Mouse (Mus musculus) midbrain, embryonic 13.5 days (tissue): ENCODE measurements around the gene Gm49358. TPM values are rescaled to one million over a fixed set of nuclear protein-coding genes. Genes with fewer than 3 reads are reported as not detected.

ENCODE experiments used
- ATAC-seq: fragments of 200-750 bp; cut with Nextera tagmentation; 2 replicates; pipeline ENCODE4 v1.8.0; 2017; ENCODE audit warnings: mild to moderate bottlenecking, moderate TSS enrichment, moderate library complexity
- H3K27ac ChIP-seq: fragments of 300-500 bp; sonication (generic); 2 replicates; pipeline ENCODE4 v1.5.1; 2015; ENCODE audit warnings: inconsistent platforms, mild to moderate bottlenecking, moderate library complexity
- H3K27me3 ChIP-seq: fragments of 300-500 bp; sonication (generic); 2 replicates; pipeline ENCODE4 v1.6.1; 2015; ENCODE audit warnings: mild to moderate bottlenecking, inconsistent platforms
- H3K36me3 ChIP-seq: fragments of 300-500 bp; sonication (generic); 2 replicates; pipeline ENCODE4 v1.6.1; 2015; ENCODE audit warnings: mild to moderate bottlenecking, inconsistent platforms
- H3K4me1 ChIP-seq: fragments of 300-500 bp; sonication (generic); replicated peaks from 2 replicates; pipeline ENCODE4 v1.6.1; 2015; ENCODE audit warnings: inconsistent platforms
- H3K4me2 ChIP-seq: fragments of 300-500 bp; sonication (generic); replicated peaks from 2 replicates; pipeline ENCODE4 v1.6.1; 2015; ENCODE audit warnings: moderate library complexity, mild to moderate bottlenecking, inconsistent platforms
- H3K4me3 ChIP-seq: fragments of 300-500 bp; sonication (generic); replicated peaks from 2 replicates; pipeline ENCODE4 v1.5.1; 2015; ENCODE audit warnings: mild to moderate bottlenecking, inconsistent platforms
- H3K9ac ChIP-seq: fragments of 300-500 bp; sonication (generic); replicated peaks from 2 replicates; pipeline ENCODE4 v1.6.1; 2015; ENCODE audit warnings: mild to moderate bottlenecking, inconsistent platforms
- H3K9me3 ChIP-seq: fragments of 300-500 bp; sonication (generic); 2 replicates; pipeline ENCODE4 v1.6.1; 2016; ENCODE audit warnings: mild to moderate bottlenecking, inconsistent platforms
- WGBS: fragments of 180-500 bp; shearing (Covaris S2); methylation state at CpG from one replicate; pipeline ENCODE4 v1.1.7; 2015; 5-methylcytosine and 5-hydroxymethylcytosine counted together
- polyA plus RNA-seq: library from polyadenylated mRNA; unstranded; fragments of >200 nt; fragmentation: Nextera tagmentation; extraction: Ambion mirVana; gene quantifications from 2 replicates; pipeline ENCODE4 v1.2.1, GENCODE M21; 2015

Gene Gm49358
- polyA plus RNA-seq, 1 experiment from 2014 or later: not detected

DNA sequence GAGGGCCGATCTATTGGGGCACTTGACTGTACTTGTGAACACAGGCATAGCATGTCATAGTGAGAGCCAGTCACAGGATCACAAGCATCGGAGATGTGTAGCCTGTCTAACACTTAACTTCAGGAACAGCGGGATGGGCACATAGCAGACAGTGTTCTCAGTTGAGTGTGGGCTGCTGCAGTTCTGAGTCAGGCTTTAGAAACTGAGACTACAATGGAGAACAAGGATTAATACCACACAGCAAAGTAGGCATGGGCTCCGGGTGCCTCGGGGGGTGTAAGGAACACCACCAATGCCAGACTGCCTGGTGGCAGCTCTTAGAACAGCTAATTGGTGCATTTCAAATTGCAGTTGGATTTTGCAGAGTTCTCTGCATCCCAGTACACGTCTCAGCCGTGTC lies 57.2 kb downstream of the Gm49358 start:
- H3K4me1 ChIP-seq: peaks cover 15% of the 10 kb centered on the region
- H3K36me3 ChIP-seq: peaks cover 34% of the 10 kb centered on the region; the same call in 1 of the 2 replicates
- H3K27ac ChIP-seq: no peak overlapping the region
- no peak overlapping the region for H3K4me3 ChIP-seq
- no peaks in the 10 kb centered on the region for H3K27me3 ChIP-seq
- H3K9me3 ChIP-seq: no peaks in the 10 kb centered on the region
- 93% methylated on average over 7 of the region's 7 CpGs for WGBS
- no peak for ATAC-seq
- H3K4me2 ChIP-seq: no peak overlapping the region
- H3K9ac ChIP-seq: no peak overlapping the region

DNA sequence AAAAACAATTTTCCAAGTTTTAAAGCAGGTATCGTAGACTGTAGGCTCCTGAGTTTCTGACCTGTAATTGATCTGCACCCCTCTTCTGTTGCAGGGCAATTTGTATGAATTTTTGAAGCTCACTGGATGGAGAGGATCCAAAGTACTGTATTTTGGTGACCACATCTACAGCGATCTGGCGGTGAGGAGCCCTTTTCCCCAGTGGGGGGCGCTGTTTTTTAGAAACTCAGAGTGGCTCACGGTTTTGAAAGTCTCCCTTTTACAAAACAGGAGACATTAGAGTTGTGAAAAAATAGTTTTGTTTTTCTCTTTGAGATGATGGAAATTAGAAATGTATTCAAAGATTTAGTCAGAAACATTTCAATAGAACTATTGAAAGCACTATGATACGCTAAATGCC lies 60.3 kb downstream of the Gm49358 start:
- Histone ChIP-seq H3K9me3 (no peaks in the 10 kb centered on the region), H3K4me1 (peaks cover 15% of the 10 kb centered on the region), H3K9ac (no peak overlapping the region), H3K4me3 (no peak overlapping the region), H3K4me2 (no peak overlapping the region), H3K36me3 (peaks cover 33% of the 10 kb centered on the region), H3K27me3 (no peaks in the 10 kb centered on the region), H3K27ac (no peak overlapping the region)
- no peak for ATAC-seq
- WGBS: 84% methylated on average over 6 of the region's 6 CpGs

DNA sequence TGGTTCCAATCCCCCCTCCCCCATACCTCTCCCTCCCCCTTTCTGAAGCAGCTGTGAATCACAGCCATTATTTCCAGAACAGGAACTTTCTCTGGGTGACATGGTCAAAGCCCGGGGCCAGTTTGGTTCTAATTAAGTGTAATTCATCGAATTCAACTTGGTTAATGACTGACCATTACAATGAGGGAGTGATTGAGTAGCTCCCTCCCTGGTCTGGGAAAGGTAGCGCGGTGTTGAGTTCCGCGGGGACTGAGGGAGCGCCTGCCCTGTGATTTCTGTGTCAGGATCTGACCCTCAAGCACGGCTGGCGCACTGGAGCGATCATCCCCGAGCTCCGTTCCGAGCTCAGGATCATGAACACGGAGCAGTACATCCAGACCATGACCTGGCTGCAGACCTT lies 61.1 kb downstream of the Gm49358 start:
- Histone ChIP-seq H3K9ac (no peak overlapping the region), H3K4me3 (no peak overlapping the region), H3K27ac (no peak overlapping the region), H3K9me3 (no peaks in the 10 kb centered on the region), H3K36me3 (peaks cover 37% of the 10 kb centered on the region), H3K27me3 (no peaks in the 10 kb centered on the region), H3K4me1 (peaks cover 7% of the 10 kb centered on the region), H3K4me2 (no peak overlapping the region)
- 83% methylated on average over 14 of the region's 14 CpGs for WGBS
- ATAC-seq: no peak

DNA sequence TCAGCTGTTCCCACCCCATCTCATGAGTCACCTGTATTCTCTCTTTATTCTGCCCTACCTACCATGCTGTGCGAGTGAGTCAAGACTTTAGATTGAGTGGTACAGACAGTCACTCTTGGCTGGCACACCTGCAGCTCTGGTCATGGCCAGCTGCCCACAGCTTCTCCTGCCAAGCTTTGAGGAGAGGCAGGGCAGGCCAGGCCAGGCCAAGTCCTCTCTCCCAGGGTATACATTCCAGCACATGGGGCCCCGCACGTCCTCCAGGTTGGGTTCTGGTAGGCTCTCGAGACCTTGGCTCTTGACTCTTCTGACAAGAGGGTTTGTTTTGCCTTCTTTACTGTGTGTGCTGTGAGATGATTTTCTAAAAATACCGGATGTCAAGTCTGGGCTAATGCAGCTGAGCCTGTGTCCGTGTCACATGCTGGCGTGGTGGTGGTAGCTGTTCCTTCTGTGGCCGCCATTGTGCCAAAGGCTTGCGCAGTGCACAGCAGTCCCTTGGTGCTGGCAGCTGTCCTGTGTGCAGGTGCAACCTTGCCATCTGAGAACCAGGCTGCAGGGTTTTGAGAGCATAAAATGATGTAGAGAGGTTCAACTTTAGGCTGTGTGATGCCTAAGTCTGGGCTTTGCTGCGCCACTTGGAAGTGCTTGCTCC lies 62.2 kb downstream of the Gm49358 start:
- no peak overlapping the region for H3K4me2 ChIP-seq
- H3K9me3 ChIP-seq: no peaks in the 10 kb centered on the region
- peaks cover 36% of the 10 kb centered on the region for H3K36me3 ChIP-seq
- 94% methylated on average over 10 of the region's 10 CpGs for WGBS
- H3K27ac ChIP-seq: no peak overlapping the region
- ATAC-seq: no peak
- H3K4me1 ChIP-seq: no peaks in the 10 kb centered on the region
- H3K27me3 ChIP-seq: no peaks in the 10 kb centered on the region
- no peak overlapping the region for H3K4me3 ChIP-seq
- no peak overlapping the region for H3K9ac ChIP-seq

DNA sequence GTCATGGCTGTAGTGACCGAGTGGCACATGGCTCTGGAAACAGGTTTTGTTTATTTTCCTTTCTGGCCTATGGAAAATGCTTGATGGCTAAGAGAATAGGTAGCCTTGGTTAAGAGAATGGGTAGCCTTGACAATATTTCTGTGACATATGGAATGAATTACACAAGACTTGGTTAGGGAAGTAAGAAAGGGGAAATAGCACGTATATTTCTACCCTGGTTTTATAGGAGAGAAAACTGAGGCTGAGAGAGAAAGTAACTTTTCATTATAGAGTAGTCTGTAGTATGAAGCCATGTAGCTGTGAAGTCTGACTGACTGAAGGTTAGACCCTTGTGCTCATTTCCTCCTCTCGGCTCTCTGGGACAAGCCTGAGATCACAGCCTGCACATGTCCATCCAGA lies 63.2 kb downstream of the Gm49358 start:
- 89% methylated on average over 3 of the region's 3 CpGs for WGBS
- no peaks in the 10 kb centered on the region for H3K4me1 ChIP-seq
- no peak for ATAC-seq
- no peak overlapping the region for H3K27ac ChIP-seq
- no peaks in the 10 kb centered on the region for H3K27me3 ChIP-seq
- H3K36me3 ChIP-seq: peaks cover 27% of the 10 kb centered on the region
- H3K9ac ChIP-seq: no peak overlapping the region
- H3K9me3 ChIP-seq: no peaks in the 10 kb centered on the region
- H3K4me3 ChIP-seq: no peak overlapping the region
- H3K4me2 ChIP-seq: no peak overlapping the region

DNA sequence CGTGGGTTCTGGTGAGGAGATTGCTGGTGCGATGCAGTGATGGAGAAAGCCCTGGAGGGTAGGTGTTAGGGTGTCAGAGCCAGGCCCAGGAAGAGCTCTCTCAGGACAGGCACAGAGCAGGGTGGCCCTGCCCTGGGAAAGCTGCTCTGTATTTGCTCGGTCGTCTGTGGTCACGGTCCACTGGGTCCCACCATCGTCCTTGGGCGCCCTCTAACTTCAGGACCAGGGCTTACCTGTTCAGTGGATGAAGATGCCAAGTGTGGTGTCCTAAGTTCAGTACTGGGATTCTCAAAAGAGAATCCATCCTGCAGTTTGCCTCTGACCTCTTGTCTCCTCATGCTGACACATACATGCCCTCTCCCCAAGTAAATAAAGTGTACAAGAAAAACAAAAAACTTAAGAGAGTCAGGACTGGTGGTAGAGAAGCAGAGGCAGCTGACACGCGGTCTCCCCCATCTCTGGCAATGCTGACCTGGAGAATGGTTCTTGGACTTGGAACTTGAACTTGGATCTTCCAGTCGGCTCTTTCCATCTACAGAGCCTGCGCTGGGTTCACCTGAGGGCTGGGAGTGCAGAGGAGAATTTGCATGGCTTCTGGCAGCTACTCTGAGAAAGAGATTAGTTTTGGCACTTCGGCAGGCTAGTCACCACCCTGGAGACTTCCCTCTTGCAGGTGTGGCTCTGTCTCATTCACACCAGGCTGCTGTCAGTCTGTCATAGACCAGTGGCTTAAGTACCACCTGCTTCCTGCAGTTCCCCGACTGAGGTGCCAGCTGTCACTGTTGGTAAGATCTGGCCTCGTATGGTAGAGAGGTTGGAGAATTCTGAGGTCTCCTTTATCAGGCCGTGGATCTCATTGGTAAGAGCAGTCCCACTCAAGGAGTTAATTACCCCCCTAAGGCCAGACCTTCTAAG lies 64.7 kb downstream of the Gm49358 start:
- H3K27ac ChIP-seq: no peak overlapping the region
- H3K9me3 ChIP-seq: no peaks in the 10 kb centered on the region
- no peak for ATAC-seq
- H3K27me3 ChIP-seq: no peaks in the 10 kb centered on the region
- no peak overlapping the region for H3K9ac ChIP-seq
- H3K4me2 ChIP-seq: no peak overlapping the region
- H3K4me3 ChIP-seq: no peak overlapping the region
- peaks cover 21% of the 10 kb centered on the region for H3K36me3 ChIP-seq
- no peaks in the 10 kb centered on the region for H3K4me1 ChIP-seq
- WGBS: 86% methylated on average over 15 of the region's 15 CpGs

DNA sequence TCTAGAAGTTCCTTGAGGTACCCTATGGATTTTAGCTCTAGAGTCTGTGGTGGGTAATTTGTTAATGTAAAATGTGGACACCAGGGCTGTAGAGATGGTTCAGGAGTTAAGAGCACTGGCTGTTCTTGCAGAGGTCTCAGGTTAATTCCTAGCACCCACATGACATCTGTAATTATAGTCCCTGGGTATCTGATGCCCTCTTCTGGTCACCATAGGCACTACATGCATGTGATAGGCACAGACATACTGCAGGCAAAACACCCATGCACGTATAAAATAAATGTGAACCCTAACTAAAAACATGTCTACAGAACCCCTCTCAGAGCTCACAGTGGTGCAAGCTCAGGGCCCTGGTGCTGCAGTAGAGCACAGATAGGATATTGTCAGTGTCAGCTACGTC lies 65.7 kb downstream of the Gm49358 start:
- WGBS: 87% methylated on average over 2 of the region's 2 CpGs

DNA sequence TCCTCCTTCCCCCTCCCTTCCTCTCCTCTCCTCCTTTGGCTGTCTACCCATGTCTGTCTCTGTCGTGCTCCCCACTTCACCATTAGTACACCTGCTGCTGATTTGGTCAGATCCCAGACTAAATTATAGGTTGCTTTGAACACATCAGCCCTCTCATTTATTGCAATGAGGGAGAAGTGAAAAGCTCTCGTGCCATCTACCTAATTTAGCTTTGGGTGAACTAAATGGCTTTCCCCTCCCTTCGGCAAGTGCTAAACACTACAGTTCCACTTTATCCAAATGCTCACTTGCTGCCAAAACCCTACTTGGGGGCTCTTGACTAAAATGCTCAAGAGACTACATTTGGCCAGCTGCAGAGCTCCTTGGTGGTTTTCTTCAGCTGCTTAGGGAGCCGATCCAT lies 73.0 kb downstream of the Gm49358 start:
- no peaks in the 10 kb centered on the region for H3K9me3 ChIP-seq
- WGBS: 80% methylated on average over 4 of the region's 4 CpGs
- no peak for ATAC-seq

More for the DNA sequence above, 65.7 kb downstream of the Gm49358 start:
- peaks cover 22% of the 10 kb centered on the region for H3K36me3 ChIP-seq
- no peak overlapping the region for H3K9ac ChIP-seq
- H3K27ac ChIP-seq: no peak overlapping the region
- no peak for ATAC-seq
- H3K9me3 ChIP-seq: no peaks in the 10 kb centered on the region
- H3K4me2 ChIP-seq: no peak overlapping the region
- no peak overlapping the region for H3K4me3 ChIP-seq
- no peaks in the 10 kb centered on the region for H3K4me1 ChIP-seq
- H3K27me3 ChIP-seq: no peaks in the 10 kb centered on the region

DNA sequence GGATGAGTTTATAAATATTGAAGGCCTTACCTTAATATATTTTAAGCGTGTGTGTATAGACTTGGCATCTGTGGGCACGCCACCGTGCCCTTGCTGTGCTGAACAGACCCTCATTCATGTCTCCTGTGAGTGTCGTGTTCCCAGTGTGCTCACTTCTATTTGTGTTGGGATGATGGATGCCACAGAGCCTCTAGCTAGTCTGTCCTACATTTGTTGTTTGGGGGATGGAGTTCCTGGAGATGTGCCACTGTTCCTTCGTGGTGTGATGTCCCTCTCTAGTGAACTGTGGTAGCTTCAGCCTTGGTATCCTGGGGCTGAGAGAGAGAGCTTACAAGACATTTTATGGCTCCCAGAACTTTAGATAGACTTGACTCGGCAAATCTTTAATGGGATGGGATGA lies 75.1 kb downstream of the Gm49358 start:
- no peak overlapping the region for H3K4me3 ChIP-seq
- H3K9me3 ChIP-seq: no peaks in the 10 kb centered on the region
- ATAC-seq: no peak
- H3K9ac ChIP-seq: no peak overlapping the region
- no peaks in the 10 kb centered on the region for H3K4me1 ChIP-seq
- no peaks in the 10 kb centered on the region for H3K27me3 ChIP-seq
- H3K27ac ChIP-seq: no peak overlapping the region
- WGBS: 93% methylated on average over 6 of the region's 6 CpGs
- no peak overlapping the region for H3K4me2 ChIP-seq
- peaks cover 10% of the 10 kb centered on the region for H3K36me3 ChIP-seq

More for the DNA sequence above, 73.0 kb downstream of the Gm49358 start:
- Histone ChIP-seq H3K27ac (no peak overlapping the region), H3K9ac (no peak overlapping the region), H3K4me2 (no peak overlapping the region), H3K4me3 (no peak overlapping the region), H3K4me1 (no peaks in the 10 kb centered on the region), H3K27me3 (no peaks in the 10 kb centered on the region), H3K36me3 (peaks cover 10% of the 10 kb centered on the region)

DNA sequence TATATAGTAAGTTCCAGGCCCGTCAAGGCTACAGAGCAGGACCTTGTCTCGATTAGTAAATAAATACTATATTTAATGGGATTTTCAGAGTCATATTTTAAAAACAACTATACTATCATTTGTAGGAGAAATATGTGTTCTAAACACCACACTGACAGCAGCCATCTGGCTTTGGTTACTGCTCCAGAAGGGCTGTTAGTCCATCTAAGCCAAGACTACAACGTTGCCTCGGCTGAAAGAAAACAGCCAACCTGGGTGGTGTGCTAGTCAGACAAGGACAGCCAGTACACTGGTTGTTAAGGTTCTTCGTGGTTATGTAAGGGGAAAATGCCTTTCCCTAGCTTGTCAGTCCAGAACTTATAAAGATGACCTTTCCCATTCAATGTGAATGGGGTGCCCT lies 78.9 kb downstream of the Gm49358 start:
- Histone ChIP-seq H3K4me1 (no peaks in the 10 kb centered on the region), H3K4me3 (no peak overlapping the region), H3K9ac (no peak overlapping the region), H3K36me3 (no peaks in the 10 kb centered on the region), H3K27me3 (no peaks in the 10 kb centered on the region), H3K4me2 (no peak overlapping the region), H3K9me3 (no peaks in the 10 kb centered on the region), H3K27ac (no peak overlapping the region)
- no peak for ATAC-seq
- WGBS: 85% methylated on average over 5 of the region's 5 CpGs

DNA sequence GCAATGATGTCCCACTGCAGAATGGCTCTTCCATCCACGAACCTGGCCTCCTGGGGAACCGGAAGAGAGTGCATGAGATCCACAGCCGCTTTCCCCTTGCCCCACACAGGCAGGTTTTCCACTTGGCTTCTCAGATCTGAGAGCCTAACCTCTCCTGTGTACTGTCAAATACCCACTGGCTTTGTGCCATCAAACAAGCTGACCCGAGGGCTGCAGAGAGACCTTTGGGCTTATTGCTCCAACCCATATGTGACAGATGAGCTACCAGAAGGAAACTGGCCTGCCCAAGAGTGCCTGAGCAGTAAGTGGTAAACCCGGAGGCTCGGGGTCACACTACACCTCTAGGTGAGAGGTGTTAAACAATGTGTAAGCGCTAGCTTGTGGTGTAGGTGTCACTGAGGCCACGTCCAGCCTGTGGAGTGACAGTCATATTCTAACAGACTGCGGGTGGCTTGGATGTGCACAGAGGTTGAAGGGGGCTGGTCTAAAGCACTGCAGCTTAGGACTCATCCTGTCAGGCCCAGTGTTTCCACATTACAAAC lies 83.2 kb downstream of the Gm49358 start:
- Histone ChIP-seq H3K27ac (no peak overlapping the region), H3K9ac (no peak overlapping the region), H3K4me2 (no peak overlapping the region), H3K36me3 (no peaks in the 10 kb centered on the region), H3K9me3 (no peaks in the 10 kb centered on the region), H3K27me3 (no peaks in the 10 kb centered on the region), H3K4me1 (0 out of 2 replicates have a peak, but pooled peaks cover under 1% of the 10 kb centered on the region), H3K4me3 (no peak overlapping the region)
- WGBS: 89% methylated on average over 9 of the region's 9 CpGs
- no peak for ATAC-seq

DNA sequence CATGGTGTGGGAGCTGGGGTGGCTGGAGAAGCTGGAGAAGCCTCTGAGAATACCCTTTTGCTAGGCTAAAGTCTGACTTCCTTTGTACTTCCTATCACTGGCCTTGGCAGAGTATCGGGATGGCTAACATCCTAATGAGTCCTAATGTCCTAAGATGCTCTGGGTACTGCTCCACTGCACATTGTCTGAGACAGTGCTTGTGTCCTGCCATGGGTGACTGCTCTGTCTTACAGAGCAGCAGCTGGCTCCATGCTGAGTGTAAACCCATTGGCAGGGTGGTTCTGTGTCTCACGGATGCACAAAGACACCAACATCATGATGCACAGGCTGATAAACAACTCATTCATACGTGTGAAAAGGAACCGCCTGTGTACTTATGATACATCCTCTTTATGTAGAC lies 85.3 kb downstream of the Gm49358 start:
- 80% methylated on average over 4 of the region's 4 CpGs for WGBS
- H3K27ac ChIP-seq: no peak overlapping the region
- 0 out of 2 replicates have a peak, but pooled peaks cover 3% of the 10 kb centered on the region for H3K4me1 ChIP-seq
- H3K4me2 ChIP-seq: no peak overlapping the region
- ATAC-seq: no peak
- H3K4me3 ChIP-seq: no peak overlapping the region
- H3K27me3 ChIP-seq: no peaks in the 10 kb centered on the region
- no peaks in the 10 kb centered on the region for H3K9me3 ChIP-seq
- no peaks in the 10 kb centered on the region for H3K36me3 ChIP-seq
- no peak overlapping the region for H3K9ac ChIP-seq
